ENCODE assay signal across 35 mouse cellular contexts in the genomic region with DNA sequence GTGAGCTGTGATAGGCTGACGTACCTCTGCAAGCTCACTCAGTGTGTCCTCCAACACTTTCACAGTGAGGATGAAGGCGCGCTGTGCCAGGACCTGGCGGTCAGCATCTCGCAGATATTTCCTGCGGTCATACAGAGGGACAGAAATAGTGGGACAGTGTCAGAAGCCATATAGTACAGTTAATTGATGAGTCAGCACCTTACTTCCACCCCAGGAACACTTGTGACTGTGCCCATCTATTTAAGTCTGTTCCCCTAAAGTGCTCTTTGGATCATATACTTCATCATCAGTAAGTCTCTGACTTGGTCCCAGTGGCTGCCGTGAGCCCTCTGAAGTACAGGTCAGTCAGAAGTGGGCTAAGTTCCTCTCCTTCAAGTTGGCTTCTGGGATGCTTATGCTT.
"Had no signal": no experiment of that assay in that cellular context is flagged by ENCODE, and none has a peak within 500 bp of the region (broad histone marks: within the 10 kb centered on the region; RNA-seq: fewer than 3 reads in every experiment).

No protein-coding gene starts in this region.

- H3K4me1 ChIP-seq: heart, embryonic 12.5 days; heart, embryonic 13.5 days; heart, embryonic 15.5 days; hindbrain, embryonic 10.5 days; hindbrain, embryonic 12.5 days; intestine, embryonic 15.5 days had no signal

- H3K27ac ChIP-seq: heart, embryonic 13.5 days; heart, embryonic 15.5 days; hindbrain, embryonic 10.5 days; hindbrain, embryonic 12.5 days; hindbrain, embryonic 13.5 days; hindbrain, embryonic 14.5 days; hindbrain, embryonic 15.5 days; hindbrain, postnatal 0 days; intestine, embryonic 15.5 days; kidney, embryonic 15.5 days; kidney, postnatal 0 days; layer of hippocampus, adult 2 months; left cerebral cortex, adult 2 months had no signal

- DNase-seq: heart, postnatal 10 days; heart, postnatal 14 days; heart, postnatal 36 days; heart, postnatal 4 days; kidney, adult 11 months; kidney, adult 18-20 months; kidney, adult 2 months; kidney, adult 8-10 months; kidney, adult 9 months; kidney, postnatal 10 days; kidney, postnatal 14 days; kidney, postnatal 25 days; kidney, postnatal 36 days; kidney, postnatal 4 days; layer of hippocampus, adult 9-11 months; layer of hippocampus, postnatal 36 days had no signal

- H3K9ac ChIP-seq: heart, embryonic 12.5 days; heart, embryonic 13.5 days; heart, embryonic 15.5 days; hindbrain, embryonic 12.5 days; hindbrain, embryonic 13.5 days; hindbrain, embryonic 14.5 days; hindbrain, embryonic 15.5 days; intestine, embryonic 15.5 days; kidney, embryonic 15.5 days had no signal

- H3K9me3 ChIP-seq: heart, embryonic 12.5 days; heart, embryonic 13.5 days; heart, embryonic 15.5 days; hindbrain, embryonic 10.5 days; hindbrain, embryonic 12.5 days; hindbrain, embryonic 13.5 days; hindbrain, embryonic 15.5 days; intestine, embryonic 15.5 days; kidney, embryonic 15.5 days had no signal

- H3K4me2 ChIP-seq: heart, embryonic 11.5 days; heart, embryonic 12.5 days; heart, embryonic 13.5 days; heart, embryonic 15.5 days; hindbrain, embryonic 12.5 days; hindbrain, embryonic 13.5 days; hindbrain, embryonic 14.5 days; hindbrain, embryonic 15.5 days; intestine, embryonic 15.5 days; kidney, embryonic 15.5 days had no signal

- H3K27me3 ChIP-seq: heart, embryonic 12.5 days; heart, embryonic 13.5 days; heart, embryonic 15.5 days; hindbrain, embryonic 12.5 days; hindbrain, embryonic 13.5 days; hindbrain, embryonic 15.5 days; intestine, embryonic 15.5 days; kidney, embryonic 15.5 days had no signal

- ATAC-seq: hindbrain, embryonic 16.5 days; hindbrain, postnatal 0 days; inflammation-experienced regulatory T-cells, adult 6 months; intestine, embryonic 15.5 days; intestine, embryonic 16.5 days; intestine, postnatal 0 days had no signal

- H3K4me3 ChIP-seq: heart, embryonic 12.5 days; heart, embryonic 13.5 days; heart, embryonic 15.5 days; hindbrain, embryonic 10.5 days; hindbrain, embryonic 12.5 days; hindbrain, embryonic 13.5 days; hindbrain, embryonic 15.5 days; intestine, embryonic 15.5 days; kidney, embryonic 15.5 days; layer of hippocampus, adult 2 months; left cerebral cortex, adult 2 months had no signal
